Mouse (Mus musculus) hindbrain, embryonic 12.5 days (tissue): ENCODE measurements at regions not wholly inside any gene's neighbourhood (a gene's known extent, or its start where the extent isn't known, plus 50 kb on each side); places are given as distances from the start of the nearest gene placed in this dataset.

Experiments used
- ATAC-seq: fragments of 200-750 bp; cut with Nextera tagmentation; 2 replicates; pipeline ENCODE4 v1.8.0; 2017; ENCODE audit warnings: moderate TSS enrichment; ENCODE audit not compliant: low FRiP score
- H3K27ac ChIP-seq: fragments of 300-500 bp; sonication (generic); 2 replicates; pipeline ENCODE4 v1.5.1; 2016; ENCODE audit warnings: mild to moderate bottlenecking
- H3K27me3 ChIP-seq: fragments of 300-500 bp; sonication (generic); 2 replicates; pipeline ENCODE4 v1.6.1; 2016; ENCODE audit warnings: mild to moderate bottlenecking
- H3K36me3 ChIP-seq: fragments of 300-500 bp; sonication (generic); 2 replicates; pipeline ENCODE4 v1.6.1; 2016; ENCODE audit warnings: mild to moderate bottlenecking
- H3K4me1 ChIP-seq: fragments of 300-500 bp; sonication (generic); 2 replicates; pipeline ENCODE4 v1.6.1; 2016
- H3K4me2 ChIP-seq: fragments of 300-500 bp; sonication (generic); replicated peaks from 2 replicates; pipeline ENCODE4 v1.6.1; 2016; ENCODE audit warnings: mild to moderate bottlenecking
- H3K4me3 ChIP-seq: fragments of 300-500 bp; sonication (generic); 2 replicates; pipeline ENCODE4 v1.5.1; 2016; ENCODE audit warnings: mild to moderate bottlenecking
- H3K9ac ChIP-seq: fragments of 300-500 bp; sonication (generic); 2 replicates; pipeline ENCODE4 v1.6.1; 2016; ENCODE audit warnings: mild to moderate bottlenecking, moderate library complexity
- H3K9me3 ChIP-seq: fragments of 300-500 bp; sonication (generic); replicated peaks from 2 replicates; pipeline ENCODE4 v1.6.1; 2016; ENCODE audit warnings: mild to moderate bottlenecking
- WGBS: fragments of 180-500 bp; shearing (Covaris S2); methylation state at CpG from one replicate; pipeline ENCODE4 v1.1.7; 2016; 5-methylcytosine and 5-hydroxymethylcytosine counted together

DNA sequence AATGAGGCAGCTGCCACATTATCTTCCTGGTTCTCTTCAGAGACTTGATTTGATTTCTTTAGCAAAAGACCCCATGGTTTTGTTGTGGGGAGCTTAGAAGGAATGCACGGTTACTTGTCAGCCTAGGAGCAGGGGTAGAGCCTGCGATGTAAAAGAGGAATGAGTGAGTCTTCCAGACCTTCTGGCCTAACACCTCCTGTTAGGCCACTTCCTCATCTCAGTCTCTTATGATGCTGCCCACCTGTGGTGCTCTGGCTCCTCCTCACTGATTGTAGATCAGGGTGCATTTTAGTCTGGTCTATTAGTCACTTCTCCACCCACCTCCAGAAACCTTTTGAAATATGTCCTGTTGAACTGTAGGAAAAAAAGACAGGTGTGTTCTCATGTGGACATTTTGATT, 113.3 kb upstream of the Prdm1 start:
- Histone ChIP-seq H3K27ac (no peak overlapping the region), H3K9ac (no peak overlapping the region), H3K4me2 (no peak overlapping the region), H3K9me3 (no peaks in the 10 kb centered on the region), H3K36me3 (no peaks in the 10 kb centered on the region), H3K4me1 (no peaks in the 10 kb centered on the region), H3K27me3 (no peaks in the 10 kb centered on the region), H3K4me3 (no peak overlapping the region)
- WGBS: 93% methylated on average over 2 of the region's 2 CpGs
- ATAC-seq: no peak

DNA sequence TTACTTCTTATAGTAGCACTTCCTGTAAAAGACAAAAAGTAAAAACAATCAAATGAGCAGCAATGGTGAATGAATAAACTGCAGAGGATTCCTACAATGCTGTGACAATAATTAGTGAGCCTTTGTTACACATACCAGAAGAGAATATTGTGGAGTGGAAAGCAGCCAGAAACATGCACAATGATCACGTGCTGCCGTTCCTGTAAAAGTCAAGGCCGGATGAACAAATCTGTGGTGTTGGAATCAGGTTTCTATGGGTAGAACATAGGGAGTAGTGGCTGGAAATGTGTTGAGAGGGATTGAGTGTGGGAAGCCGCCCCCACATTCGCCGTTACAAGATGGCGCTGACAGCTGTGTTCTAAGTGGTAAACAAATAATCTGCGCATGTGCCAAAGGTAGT, 112.3 kb upstream of the Prdm1 start:
- Histone ChIP-seq H3K27ac (no peak overlapping the region), H3K4me2 (no peak overlapping the region), H3K4me3 (no peak overlapping the region), H3K9me3 (no peaks in the 10 kb centered on the region), H3K4me1 (no peaks in the 10 kb centered on the region), H3K9ac (no peak overlapping the region), H3K36me3 (no peaks in the 10 kb centered on the region), H3K27me3 (no peaks in the 10 kb centered on the region)
- 97% methylated on average over 8 of the region's 8 CpGs for WGBS
- ATAC-seq: no peak

DNA sequence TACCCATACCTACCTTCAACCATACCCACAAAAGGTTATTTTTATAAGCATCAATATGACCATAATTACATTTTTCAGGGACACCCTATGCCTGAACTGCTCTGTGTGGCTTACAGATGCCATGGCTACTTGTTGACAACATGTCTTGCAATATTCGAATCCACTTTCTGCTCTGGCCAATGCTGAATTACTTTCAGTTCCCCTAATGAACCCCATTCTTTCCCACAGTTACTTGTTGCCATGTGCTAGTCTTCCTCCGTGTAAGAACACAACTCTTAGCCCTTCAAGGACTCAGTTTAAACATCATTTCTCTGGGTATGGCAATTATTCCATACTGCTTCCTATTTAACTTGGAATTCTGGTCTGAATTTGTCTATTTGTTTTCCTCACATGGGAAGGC, 110.4 kb upstream of the Prdm1 start:
- no peak for ATAC-seq
- Histone ChIP-seq H3K4me1 (no peaks in the 10 kb centered on the region), H3K9ac (no peak overlapping the region), H3K4me2 (no peak overlapping the region), H3K36me3 (no peaks in the 10 kb centered on the region), H3K27me3 (no peaks in the 10 kb centered on the region), H3K9me3 (no peaks in the 10 kb centered on the region), H3K27ac (no peak overlapping the region), H3K4me3 (no peak overlapping the region)
- 80% methylated on average over 2 of the region's 2 CpGs for WGBS

DNA sequence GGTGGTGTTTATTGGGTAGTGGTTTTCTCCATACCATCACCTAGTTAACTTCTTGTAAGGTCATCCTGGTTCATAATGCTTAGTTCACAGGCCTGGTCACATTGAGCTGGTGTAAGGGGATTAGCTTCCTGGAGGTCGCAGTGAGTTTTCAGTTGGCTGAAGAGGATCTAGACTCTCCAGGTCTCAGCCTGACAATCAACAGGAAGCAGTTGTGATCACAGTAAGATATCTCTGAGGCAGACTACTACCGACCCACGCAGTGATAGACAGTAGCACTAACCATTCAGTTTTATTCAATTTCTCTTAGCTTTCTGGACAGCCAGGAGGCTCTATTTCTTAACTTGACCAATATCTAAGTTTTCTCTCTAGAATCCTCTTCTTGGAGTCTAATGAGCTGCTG, 108.5 kb upstream of the Prdm1 start:
- no peak overlapping the region for H3K27ac ChIP-seq
- no peaks in the 10 kb centered on the region for H3K4me1 ChIP-seq
- no peak overlapping the region for H3K9ac ChIP-seq
- H3K4me3 ChIP-seq: no peak overlapping the region
- H3K4me2 ChIP-seq: no peak overlapping the region
- ATAC-seq: no peak
- H3K27me3 ChIP-seq: no peaks in the 10 kb centered on the region
- no peaks in the 10 kb centered on the region for H3K9me3 ChIP-seq
- WGBS: 88% methylated on average over 3 of the region's 3 CpGs
- H3K36me3 ChIP-seq: no peaks in the 10 kb centered on the region

DNA sequence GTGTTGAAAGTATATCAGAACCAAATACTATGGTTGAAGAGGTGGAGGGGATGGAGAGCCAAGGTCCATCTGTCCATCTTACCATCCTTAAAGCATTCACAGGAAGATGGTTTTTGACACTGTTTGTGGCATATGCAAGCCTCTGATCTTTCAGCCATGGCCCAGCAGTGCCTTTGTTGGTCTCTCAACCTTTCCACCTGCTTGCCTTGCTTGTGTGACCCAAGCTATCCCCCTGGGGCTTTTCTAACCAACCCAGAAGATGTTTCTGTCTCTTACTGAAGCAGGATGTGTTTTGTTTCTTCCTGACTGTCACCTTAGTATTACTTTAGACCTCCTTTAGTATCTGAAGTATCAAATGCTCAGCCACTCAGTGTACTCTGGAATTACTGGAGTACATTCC, 107.8 kb upstream of the Prdm1 start:
- no peak overlapping the region for H3K4me2 ChIP-seq
- H3K4me3 ChIP-seq: no peak overlapping the region
- no peak overlapping the region for H3K27ac ChIP-seq
- no peak for ATAC-seq
- H3K27me3 ChIP-seq: no peaks in the 10 kb centered on the region
- H3K36me3 ChIP-seq: no peaks in the 10 kb centered on the region
- H3K4me1 ChIP-seq: no peaks in the 10 kb centered on the region
- no peak overlapping the region for H3K9ac ChIP-seq
- no peaks in the 10 kb centered on the region for H3K9me3 ChIP-seq

DNA sequence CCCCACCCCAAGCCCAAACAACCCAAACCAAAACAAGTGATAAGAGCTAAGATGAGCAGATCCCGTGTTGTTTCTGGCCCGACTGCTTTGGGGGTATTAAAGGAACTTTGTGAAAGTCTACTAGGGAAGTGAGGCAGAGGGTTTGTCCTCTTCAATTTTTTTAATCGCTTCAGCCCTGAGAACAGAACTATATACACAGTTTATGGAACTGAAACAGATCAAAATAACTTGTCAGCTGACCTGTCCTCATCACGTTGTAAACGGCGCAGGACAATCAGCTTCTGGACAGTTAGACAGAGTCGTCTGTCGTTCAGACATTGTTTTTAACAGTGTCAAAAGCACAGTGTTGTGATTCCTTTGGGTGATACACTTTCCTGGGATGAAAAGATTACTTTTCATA, 103.3 kb upstream of the Prdm1 start:
- Histone ChIP-seq H3K36me3 (no peaks in the 10 kb centered on the region), H3K4me1 (no peaks in the 10 kb centered on the region), H3K27ac (no peak overlapping the region), H3K4me3 (no peak overlapping the region), H3K9ac (no peak overlapping the region), H3K27me3 (no peaks in the 10 kb centered on the region), H3K4me2 (no peak overlapping the region), H3K9me3 (no peaks in the 10 kb centered on the region)
- ATAC-seq: no peak
- WGBS: 81% methylated on average over 8 of the region's 8 CpGs

DNA sequence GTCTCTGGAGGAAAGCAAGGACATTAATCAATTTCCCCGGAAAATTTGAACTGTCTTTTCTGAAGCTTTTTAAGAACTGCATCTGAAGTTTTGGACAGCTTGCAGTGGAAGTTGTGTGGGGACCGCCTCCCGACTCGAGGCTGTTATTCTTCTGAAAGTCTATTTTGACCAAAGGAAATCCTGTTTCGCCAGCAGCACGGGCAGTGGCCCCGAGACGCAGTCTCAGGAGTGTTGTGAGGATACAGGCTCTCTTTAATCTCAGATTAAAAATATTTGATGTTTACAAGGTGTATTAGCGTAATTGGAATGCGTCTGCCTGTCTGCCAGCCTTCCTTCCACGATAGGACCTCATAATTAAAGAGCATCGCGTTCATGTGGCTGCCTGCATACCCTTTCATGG, 102.2 kb upstream of the Prdm1 start:
- no peak overlapping the region for H3K9ac ChIP-seq
- H3K4me1 ChIP-seq: no peaks in the 10 kb centered on the region
- H3K27ac ChIP-seq: no peak overlapping the region
- no peak overlapping the region for H3K4me2 ChIP-seq
- no peak overlapping the region for H3K4me3 ChIP-seq
- H3K9me3 ChIP-seq: no peaks in the 10 kb centered on the region
- ATAC-seq: no peak
- H3K27me3 ChIP-seq: no peaks in the 10 kb centered on the region
- WGBS: 74% methylated on average over 13 of the region's 13 CpGs
- H3K36me3 ChIP-seq: no peaks in the 10 kb centered on the region

DNA sequence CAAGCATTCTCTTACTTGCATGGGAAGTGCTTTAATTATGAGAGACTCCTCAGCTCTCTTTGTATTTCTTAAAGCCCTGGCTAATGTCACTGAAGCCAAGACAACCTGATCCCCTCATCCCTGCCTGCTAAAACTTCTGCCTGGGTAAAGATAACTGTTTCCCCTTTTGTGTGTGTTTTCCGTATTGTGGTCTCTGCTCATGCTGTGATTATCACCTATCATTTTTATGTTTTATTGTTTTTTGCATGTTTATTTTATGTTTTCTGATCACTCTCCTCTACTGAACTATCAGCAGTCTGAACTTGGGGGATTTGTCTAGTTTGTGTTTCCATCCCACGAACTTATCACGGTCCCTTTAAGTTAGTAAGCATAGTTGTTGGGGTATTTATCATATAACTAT, 100.1 kb upstream of the Prdm1 start:
- no peaks in the 10 kb centered on the region for H3K36me3 ChIP-seq
- 87% methylated on average over 3 of the region's 3 CpGs for WGBS
- no peak overlapping the region for H3K9ac ChIP-seq
- no peak overlapping the region for H3K4me3 ChIP-seq
- H3K27me3 ChIP-seq: no peaks in the 10 kb centered on the region
- no peaks in the 10 kb centered on the region for H3K4me1 ChIP-seq
- H3K9me3 ChIP-seq: no peaks in the 10 kb centered on the region
- ATAC-seq: no peak
- H3K4me2 ChIP-seq: no peak overlapping the region
- H3K27ac ChIP-seq: no peak overlapping the region

DNA sequence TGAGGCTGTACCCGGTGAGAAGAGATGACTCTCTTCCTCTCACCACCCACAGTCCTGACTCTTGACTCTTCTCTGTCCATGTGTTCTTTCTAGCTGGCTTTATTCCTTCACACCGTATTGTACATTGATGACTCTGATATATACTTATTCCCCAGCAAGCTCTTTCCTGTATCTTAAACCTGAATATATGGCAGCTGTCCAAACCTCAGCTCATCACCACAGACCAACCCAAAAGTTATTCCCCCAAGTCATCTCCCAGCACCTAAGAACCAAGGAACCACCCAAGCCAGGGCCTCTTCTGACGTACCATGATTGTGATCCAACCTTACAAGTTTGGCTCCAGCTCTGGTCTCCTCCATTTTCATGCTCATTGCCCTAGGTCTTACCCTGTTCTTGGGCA, 99.1 kb upstream of the Prdm1 start:
- Histone ChIP-seq H3K9me3 (no peaks in the 10 kb centered on the region), H3K9ac (no peak overlapping the region), H3K4me1 (no peaks in the 10 kb centered on the region), H3K27me3 (no peaks in the 10 kb centered on the region), H3K4me2 (no peak overlapping the region), H3K27ac (no peak overlapping the region), H3K36me3 (no peaks in the 10 kb centered on the region), H3K4me3 (no peak overlapping the region)
- no peak for ATAC-seq
- 97% methylated on average over 3 of the region's 3 CpGs for WGBS

DNA sequence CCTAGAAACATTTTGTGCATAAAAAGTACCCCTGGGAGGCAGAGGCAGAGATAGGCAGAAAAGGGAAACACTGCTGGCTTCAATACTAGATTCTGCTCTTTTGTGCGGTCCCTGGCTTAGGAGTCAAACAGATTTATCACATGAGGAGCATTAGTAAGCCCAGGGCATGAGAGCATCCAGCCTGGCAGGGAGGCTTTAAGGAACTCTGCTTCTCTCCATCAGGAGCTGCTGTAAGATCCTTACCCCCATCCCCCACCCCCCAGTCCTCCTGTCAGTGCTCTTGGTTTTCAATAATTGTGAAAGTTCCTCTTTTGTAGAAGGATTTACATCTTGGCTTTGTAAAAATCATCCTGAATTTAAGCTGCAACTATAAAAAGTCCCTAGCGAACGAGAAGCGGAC, 97.2 kb upstream of the Prdm1 start:
- Histone ChIP-seq H3K4me3 (no peak overlapping the region), H3K27ac (no peak overlapping the region), H3K9ac (no peak overlapping the region), H3K27me3 (no peaks in the 10 kb centered on the region), H3K4me2 (no peak overlapping the region), H3K36me3 (no peaks in the 10 kb centered on the region), H3K9me3 (no peaks in the 10 kb centered on the region), H3K4me1 (no peaks in the 10 kb centered on the region)
- no peak for ATAC-seq
- WGBS: 84% methylated on average over 4 of the region's 4 CpGs

DNA sequence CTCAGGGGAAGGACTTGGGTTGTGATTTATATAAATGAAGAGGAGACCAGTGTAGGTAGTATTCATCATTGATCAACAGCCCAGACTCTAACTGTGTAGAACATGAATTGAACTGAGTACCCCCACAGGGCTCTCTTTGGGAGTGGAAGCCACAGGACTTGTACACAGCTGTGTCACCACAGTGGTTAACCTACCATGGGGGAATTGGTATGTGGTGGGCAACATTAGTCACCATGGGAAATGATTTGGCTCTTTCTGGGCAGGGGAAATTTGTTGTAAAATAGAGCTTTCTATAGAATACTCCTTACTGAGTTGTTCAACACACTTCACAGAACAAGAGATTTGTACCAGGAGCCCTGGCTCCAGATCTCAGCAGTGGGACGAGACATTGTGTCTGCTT, 87.3 kb upstream of the Prdm1 start:
- H3K9me3 ChIP-seq: no peaks in the 10 kb centered on the region
- no peak overlapping the region for H3K27ac ChIP-seq
- H3K4me1 ChIP-seq: no peaks in the 10 kb centered on the region
- 62% methylated on average over 1 of the region's 1 CpGs for WGBS
- H3K27me3 ChIP-seq: no peaks in the 10 kb centered on the region
- H3K36me3 ChIP-seq: no peaks in the 10 kb centered on the region
- H3K4me3 ChIP-seq: no peak overlapping the region
- no peak overlapping the region for H3K9ac ChIP-seq
- H3K4me2 ChIP-seq: no peak overlapping the region
- no peak for ATAC-seq

DNA sequence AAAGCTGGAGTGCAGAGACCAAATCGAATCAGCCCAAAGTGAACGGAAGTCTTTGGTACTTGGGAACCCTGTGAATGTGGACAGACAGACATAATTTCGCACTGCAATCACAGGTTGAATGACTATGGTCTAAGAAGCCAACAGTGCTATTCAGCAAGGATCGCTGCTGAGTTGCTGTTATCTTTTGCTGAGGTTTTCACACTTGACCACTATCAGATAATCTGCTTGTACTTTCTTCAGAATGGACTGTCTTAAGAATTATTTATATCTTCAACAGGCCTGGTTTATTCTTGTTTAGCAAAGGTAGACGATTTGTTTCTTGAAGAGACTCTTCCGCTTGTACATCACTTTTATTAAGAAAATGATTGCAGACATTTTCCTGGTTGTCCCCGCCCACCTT, 84.3 kb upstream of the Prdm1 start:
- H3K4me1 ChIP-seq: no peaks in the 10 kb centered on the region
- WGBS: 92% methylated on average over 7 of the region's 7 CpGs
- no peaks in the 10 kb centered on the region for H3K36me3 ChIP-seq
- H3K4me3 ChIP-seq: no peak overlapping the region
- H3K27me3 ChIP-seq: no peaks in the 10 kb centered on the region
- H3K4me2 ChIP-seq: no peak overlapping the region
- no peaks in the 10 kb centered on the region for H3K9me3 ChIP-seq
- H3K9ac ChIP-seq: no peak overlapping the region
- no peak for ATAC-seq
- no peak overlapping the region for H3K27ac ChIP-seq

DNA sequence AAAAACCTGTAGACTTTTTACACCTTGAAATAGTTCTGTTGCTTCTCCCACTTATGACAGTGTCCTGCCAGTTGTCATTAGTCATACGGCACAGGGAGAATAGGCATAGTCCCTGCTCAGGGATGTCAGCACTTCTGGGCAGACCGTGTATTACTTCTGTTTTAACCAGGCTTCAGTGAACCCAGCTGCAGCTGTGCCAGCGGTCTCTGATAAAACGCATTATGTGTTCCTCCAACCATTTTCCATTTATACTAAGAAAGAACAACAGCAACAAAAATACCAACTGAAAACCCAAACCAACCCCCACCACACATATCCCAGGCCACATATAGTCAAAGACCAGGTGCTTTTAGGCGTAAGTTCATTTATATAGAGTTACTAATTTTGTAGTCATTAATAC, 83.1 kb upstream of the Prdm1 start:
- no peak overlapping the region for H3K4me3 ChIP-seq
- no peaks in the 10 kb centered on the region for H3K4me1 ChIP-seq
- no peak overlapping the region for H3K9ac ChIP-seq
- H3K27ac ChIP-seq: no peak overlapping the region
- ATAC-seq: no peak
- H3K36me3 ChIP-seq: no peaks in the 10 kb centered on the region
- 84% methylated on average over 5 of the region's 5 CpGs for WGBS
- no peaks in the 10 kb centered on the region for H3K9me3 ChIP-seq
- no peaks in the 10 kb centered on the region for H3K27me3 ChIP-seq
- no peak overlapping the region for H3K4me2 ChIP-seq

DNA sequence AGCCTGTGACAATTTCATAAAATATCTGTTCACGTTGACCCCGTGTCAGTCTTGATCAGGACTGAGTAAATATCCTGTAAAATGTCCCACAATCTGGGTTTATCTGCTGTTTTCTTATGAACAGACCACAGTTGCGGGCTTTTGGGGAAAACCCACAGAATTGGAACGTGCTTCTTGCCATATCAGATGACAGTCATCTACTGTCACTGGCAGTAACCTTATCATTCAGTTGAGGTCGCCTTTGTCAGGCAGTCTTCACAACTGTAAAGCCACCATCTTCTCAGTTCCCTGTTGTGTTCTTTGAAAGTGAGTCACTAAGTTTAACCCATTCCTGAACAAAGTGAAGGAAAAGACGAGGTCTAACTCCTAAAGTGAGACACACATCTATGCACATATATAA, 80.9 kb upstream of the Prdm1 start:
- H3K4me2 ChIP-seq: no peak overlapping the region
- 0 out of 2 replicates have a peak, but pooled peaks cover 3% of the 10 kb centered on the region for H3K4me1 ChIP-seq
- H3K36me3 ChIP-seq: no peaks in the 10 kb centered on the region
- no peak for ATAC-seq
- no peak overlapping the region for H3K27ac ChIP-seq
- H3K9me3 ChIP-seq: no peaks in the 10 kb centered on the region
- WGBS: 72% methylated on average over 6 of the region's 6 CpGs
- H3K9ac ChIP-seq: no peak overlapping the region
- no peak overlapping the region for H3K4me3 ChIP-seq
- H3K27me3 ChIP-seq: no peaks in the 10 kb centered on the region
